Mouse (Mus musculus): ENCODE measurements at regions not wholly inside any gene's neighbourhood (a gene's known extent, or its start where the extent isn't known, plus 50 kb on each side); places are given as distances from the start of the nearest gene placed in this dataset.

DNA sequence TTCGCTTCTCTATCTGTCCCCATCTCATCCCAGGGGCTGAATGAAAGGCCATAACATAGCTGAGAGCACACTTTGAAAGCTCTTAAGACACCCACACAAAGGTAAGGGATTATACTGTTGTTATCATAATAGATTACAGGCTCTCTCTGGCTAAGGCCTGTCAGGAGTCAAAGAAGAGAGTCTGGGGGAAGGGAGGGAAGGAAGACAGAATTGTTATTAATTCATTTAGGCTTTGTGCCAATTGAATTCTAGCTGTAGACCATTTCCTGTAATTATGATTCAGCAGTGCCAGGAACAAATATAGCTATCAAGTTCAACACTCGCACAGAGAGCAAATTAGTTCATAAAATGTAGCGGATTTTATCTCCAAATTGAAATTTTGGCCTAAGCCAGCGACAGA is 369.3 kb upstream of the Gm10306 start:
- DNase-seq: no peak

DNA sequence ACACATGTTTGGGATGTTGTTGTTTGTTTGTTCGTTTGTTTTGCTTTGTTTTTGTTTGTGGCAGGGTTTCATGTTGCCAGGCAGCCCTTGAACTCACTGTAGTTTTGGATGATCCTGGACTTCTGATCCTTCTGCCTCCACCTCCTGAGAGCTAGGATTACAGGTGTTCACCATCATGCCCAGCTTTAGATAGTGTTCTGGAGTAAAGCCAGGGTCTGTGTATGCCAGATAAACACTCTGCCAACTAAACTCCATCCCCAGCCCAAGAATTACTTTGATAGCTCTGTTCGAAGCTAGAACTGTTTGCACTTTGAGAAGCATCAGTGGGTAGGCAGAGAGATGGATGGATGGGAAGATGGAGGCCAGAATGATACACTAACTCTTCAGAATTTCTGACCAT is 368.0 kb upstream of the Gm10306 start:
- DNase-seq: no peak

DNA sequence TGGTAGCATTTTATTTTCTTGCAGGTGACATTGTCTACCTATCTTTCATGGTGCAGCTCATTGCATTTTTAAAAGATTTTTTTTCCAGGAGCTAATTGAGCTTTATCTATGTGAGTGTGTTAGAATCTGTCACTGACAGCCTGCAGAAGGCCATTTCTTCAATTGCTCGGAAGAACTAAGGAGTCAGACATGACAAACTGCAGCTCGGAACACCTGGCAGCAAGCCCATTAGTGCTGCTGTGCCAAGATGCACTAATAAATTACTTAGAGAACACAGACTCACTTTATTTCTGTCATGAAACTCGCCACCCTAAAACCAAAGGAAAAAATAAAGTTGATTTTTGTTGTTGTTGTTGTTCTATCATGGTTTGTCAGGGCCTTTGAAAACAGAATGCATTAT is 367.5 kb upstream of the Gm10306 start:
- DNase-seq: peak; percentile 89 to 92

- DNase-seq: no peak
Observed at GRCm38 (mm10) chr4:94190940-94191339, 365.4 kb upstream of the Gm10306 start.

DNA sequence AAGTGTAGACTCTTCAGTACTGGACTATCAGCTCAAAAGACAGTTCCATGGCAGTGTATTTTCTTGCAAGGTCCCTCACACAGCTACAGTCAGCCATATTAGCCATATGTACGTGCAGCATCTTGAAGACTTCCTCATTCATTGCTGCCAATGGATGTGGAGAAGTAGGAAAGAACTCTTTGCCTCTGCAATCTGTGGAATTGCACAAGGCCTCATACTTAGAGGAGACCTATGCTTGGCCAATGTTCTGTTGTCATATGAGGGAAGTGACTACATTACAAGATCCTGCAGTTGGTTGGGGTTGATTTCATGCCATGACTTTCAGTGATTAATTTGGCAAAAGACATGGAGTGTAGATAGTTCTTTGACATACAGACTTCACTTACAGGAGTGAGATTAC is 340.1 kb upstream of the Gm10306 start:
- no peak for DNase-seq

GRCm38 (mm10) chr4:94235650-94236206 is 320.6 kb upstream of the Gm10306 start:
- DNase-seq: no peak

GRCm38 (mm10) chr4:94256026-94256425 is 300.3 kb upstream of the Gm10306 start:
- no peak for DNase-seq

DNA sequence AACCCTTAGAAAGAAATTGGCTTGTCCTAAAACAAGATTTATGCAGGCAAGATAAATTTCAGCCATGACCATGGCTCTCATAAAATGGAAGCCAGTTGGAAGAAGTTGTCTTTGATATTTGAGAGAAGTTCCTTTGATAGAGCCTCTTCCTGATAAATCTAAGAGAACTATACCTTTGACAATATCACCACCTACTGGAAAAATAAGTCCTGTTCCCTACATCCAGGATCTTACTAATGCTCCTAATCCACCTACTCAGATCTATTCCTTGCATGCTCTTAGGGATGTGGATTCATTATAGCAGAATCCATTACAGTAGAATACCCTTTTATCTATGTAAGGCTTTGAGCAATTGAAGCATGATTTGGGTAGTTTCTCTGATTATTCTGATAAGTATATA is 295.2 kb upstream of the Gm10306 start:
- DNase-seq: no peak

DNA sequence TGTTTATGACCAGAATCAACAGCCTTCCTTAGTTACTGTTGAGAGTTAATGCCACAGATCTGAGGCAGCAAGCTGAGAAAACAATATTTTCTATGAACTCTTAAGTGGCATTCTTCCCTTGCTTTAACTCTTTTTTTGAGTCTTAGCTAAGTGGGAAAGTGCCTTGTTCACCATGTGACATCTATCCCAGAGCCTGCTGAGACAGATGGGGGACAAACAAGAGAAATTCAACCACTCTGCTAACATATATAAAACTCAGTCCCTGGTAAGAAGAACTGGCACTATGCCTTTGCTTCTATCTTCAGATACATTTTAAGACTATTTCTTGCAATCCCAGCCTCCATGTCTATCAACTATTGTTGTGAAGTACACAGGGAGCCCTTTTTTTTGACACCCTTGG is 274.6 kb upstream of the Gm10306 start:
- no peak for DNase-seq

DNA sequence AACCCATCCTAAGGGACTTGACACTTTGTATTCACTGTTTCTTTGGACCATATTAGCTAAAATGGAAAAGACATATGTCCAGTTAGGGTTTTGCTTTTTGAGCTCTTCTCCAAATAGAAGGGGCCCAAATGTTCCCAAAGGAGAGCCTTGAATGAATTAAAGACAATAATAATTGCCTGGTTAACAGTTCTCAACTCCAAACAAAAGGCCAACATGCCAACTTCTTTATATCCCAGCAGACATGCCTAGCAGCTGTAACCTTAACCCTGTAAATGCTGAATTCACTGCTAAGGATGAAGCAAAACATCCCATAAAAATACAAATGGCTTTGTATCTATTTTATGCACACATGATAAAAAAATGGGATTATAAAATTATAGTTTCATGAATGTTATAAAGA is 264.2 kb upstream of the Gm10306 start:
- no peak for DNase-seq

DNA sequence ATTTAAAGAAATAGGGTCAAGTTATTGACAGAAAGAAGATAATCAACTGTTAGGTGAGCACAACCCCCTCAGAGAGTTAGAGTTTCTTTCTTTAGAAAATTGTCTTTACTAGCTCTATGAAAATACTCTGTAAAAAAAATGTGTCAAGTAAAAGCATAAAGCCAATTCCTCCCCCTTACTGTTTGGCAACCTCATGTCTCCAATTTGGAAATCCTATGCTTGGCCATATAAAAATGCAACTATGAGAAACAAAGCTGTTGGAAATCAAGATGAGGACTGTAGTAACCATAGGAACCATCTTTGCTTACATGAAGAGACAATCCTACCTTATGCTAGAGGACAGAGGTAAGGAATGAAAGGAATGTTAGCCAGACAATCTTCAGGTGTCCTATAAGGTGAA is 239.0 kb upstream of the Gm10306 start:
- no peak for DNase-seq

GRCm38 (mm10) chr4:94326759-94327158 is 229.6 kb upstream of the Gm10306 start:
- no peak for DNase-seq

GRCm38 (mm10) chr4:94343331-94343730 is 213.0 kb upstream of the Gm10306 start:
- no peak for DNase-seq

DNA sequence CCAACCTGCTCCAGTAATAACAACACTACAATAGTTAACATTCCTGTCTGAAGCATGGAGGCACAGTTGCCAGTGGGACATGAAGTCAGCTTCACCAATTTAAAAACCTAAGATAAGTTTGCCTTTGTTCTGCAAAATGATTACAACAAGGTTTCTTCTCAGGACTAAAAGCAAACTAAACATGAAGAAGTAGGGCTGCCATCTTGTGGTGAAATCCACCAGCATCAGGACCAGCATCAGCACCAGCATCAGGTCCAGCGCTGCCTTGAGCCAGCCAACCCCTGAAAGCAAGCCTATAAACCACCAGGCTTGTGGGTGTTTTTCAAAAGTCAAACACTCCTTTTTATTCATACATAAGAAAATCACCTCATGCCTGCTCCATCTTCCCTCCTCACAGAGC is 207.1 kb upstream of the Gm10306 start:
- DNase-seq: peak in 1 of 2 experiments; percentile 4

- DNase-seq: no peak
Observed at GRCm38 (mm10) chr4:94356982-94357381, 199.4 kb upstream of the Gm10306 start.

GRCm38 (mm10) chr4:94360810-94361527 is 195.4 kb upstream of the Gm10306 start:
- no peak for DNase-seq

DNA sequence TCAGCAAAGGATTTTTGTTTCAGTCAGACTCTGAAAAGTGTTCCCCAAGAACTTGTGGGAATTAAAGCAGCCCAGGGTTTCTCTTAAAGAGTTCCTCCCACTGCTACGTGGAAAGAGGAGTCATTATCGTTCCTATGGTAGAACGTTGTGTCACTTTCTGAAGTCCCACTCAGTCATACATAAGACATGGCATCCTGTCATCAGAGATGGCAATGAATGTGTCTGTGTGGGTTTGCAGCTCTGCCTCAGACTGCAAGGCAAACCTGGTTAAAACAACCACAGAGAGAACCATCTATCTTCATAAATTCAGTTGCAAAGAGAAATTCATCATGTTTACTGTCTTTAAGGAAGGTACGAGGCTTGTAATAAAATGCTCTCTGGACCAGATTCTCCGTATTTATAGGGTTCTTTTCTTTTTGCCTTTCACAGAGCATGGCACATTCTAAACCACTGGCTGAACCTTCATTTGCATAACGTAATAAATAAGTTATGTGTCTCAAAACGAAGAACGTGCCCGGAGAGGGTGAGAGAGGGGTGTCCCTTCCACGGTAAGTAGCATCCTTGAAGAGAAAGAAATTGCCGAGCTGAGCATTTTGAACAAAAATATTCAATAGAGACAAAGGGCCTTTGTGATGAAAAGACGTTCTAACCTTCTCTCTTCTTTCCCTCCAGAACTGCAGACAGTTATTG is 194.7 kb upstream of the Gm10306 start:
- DNase-seq: no peak

GRCm38 (mm10) chr4:94365375-94365774 is 191.0 kb upstream of the Gm10306 start:
- no peak for DNase-seq

- no peak for DNase-seq
Observed at GRCm38 (mm10) chr4:94367174-94367573, 189.2 kb upstream of the Gm10306 start.

- no peak for DNase-seq
Observed at GRCm38 (mm10) chr4:94370981-94371380, 185.4 kb upstream of the Gm10306 start.

GRCm38 (mm10) chr4:94376256-94376655 is 180.1 kb upstream of the Gm10306 start:
- DNase-seq: no peak

DNA sequence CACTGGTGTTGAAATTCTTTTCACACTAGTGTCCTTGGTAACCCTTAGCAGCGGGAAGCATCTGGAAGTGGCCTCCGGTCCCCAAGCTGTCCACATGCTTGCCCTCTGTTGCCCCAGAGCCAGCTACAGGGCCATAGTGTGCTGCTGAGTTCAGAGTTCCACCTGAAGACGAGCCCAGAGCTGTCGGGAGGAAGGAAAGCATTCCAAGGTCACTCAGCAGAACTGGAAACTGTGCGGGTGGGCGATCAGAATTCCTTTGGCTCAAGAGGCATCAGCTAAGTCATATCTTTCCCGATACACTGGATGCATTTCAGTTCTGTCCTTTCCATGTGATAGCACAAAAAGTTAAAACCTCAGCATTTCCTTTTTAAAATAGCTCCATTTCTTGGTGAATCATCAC is 170.6 kb upstream of the Gm10306 start:
- DNase-seq: peak in 1 of 2 experiments; percentile 2

DNA sequence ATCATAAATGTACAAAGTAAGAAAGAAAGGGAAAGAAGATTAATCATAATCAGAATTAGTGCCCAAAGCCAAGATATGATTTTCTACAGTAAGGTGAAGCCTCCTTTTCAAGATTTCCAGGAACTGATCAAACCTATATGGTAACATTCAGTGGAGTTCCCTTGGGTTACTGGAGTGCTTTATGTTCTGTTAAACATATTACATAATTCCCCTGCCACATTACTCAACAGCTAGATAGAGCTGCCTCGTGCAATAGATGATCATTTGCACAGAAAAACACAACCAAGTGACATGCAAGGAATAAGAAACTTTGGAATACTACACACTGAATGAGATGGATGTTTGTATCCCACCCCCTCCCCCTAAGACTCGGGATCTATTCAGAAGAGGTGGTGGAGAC is 168.0 kb upstream of the Gm10306 start:
- DNase-seq: no peak

GRCm38 (mm10) chr4:94394462-94394861 is 161.9 kb upstream of the Gm10306 start:
- no peak for DNase-seq

Data from adrenal gland, postnatal 36 days (tissue).